Mouse (Mus musculus): ENCODE data around the gene Tagln3. TPM values are rescaled to one million over a fixed set of nuclear protein-coding genes. Genes with fewer than 3 reads are reported as not detected.

The Tagln3 gene
- total and polyA plus RNA-seq, 2 experiments: 0.43 to 0.55 TPM

- TF ChIP-seq POLR2A (IDR thresholded peaks at IDR 0.05; ENCODE audit: extremely low read depth, insufficient read depth, low read length): no peak
- TF ChIP-seq CTCF (IDR thresholded peaks at IDR 0.05; ENCODE audit: low read depth, low read length): no peak
- H3K27ac ChIP-seq (replicated peaks; ENCODE audit: insufficient read depth, low read depth, low read length): peak overlapping the region; percentile 15; the same call in 1 of the 2 replicates
- no peaks in the 10 kb centered on the region for H3K79me2 ChIP-seq (ENCODE audit: control insufficient read depth, insufficient read depth, low read length)
- H3K27me3 ChIP-seq (ENCODE audit: control insufficient read depth, insufficient read depth, low read length): peaks cover under 1% of the 10 kb centered on the region; the same call in 1 of the 2 replicates
- peaks cover 9% of the 10 kb centered on the region for H3K4me1 ChIP-seq (ENCODE audit: control insufficient read depth, insufficient read depth, low read length)
- peak; percentile 77 for DNase-seq (ENCODE audit: extremely low read depth, low read depth, low spot score)
- 33% methylated on average over 5 of the region's 5 CpGs for WGBS
- H3K4me3 ChIP-seq (ENCODE audit: insufficient read depth, low read depth, low read length): no peak overlapping the region
- H3K9ac ChIP-seq (ENCODE audit: low read depth, low read length): no peak overlapping the region
- H3K36me3 ChIP-seq (ENCODE audit: control insufficient read depth, insufficient read depth, low read length): peaks cover 15% of the 10 kb centered on the region
These were observed 4.8 kb upstream of the Tagln3 start for GRCm38 (mm10) chr16:45729163-45729562.

GRCm38 (mm10) chr16:45724742-45725102 lies 314 bp upstream of the Tagln3 start:
- no peak overlapping the region for H3K27ac ChIP-seq (replicated peaks; ENCODE audit: insufficient read depth, low read depth, low read length)
- H3K36me3 ChIP-seq (ENCODE audit: control insufficient read depth, insufficient read depth, low read length): no peaks in the 10 kb centered on the region
- DNase-seq (ENCODE audit: extremely low read depth, low read depth, low spot score): no peak
- peaks cover 7% of the 10 kb centered on the region for H3K4me1 ChIP-seq (ENCODE audit: control insufficient read depth, insufficient read depth, low read length)
- no peak overlapping the region for H3K9ac ChIP-seq (ENCODE audit: low read depth, low read length)
- 27% methylated on average over 10 of the region's 10 CpGs for WGBS
- no peak overlapping the region for H3K4me3 ChIP-seq (ENCODE audit: insufficient read depth, low read depth, low read length)
- no peaks in the 10 kb centered on the region for H3K79me2 ChIP-seq (ENCODE audit: control insufficient read depth, insufficient read depth, low read length)
- TF ChIP-seq CTCF (IDR thresholded peaks at IDR 0.05; ENCODE audit: low read depth, low read length) (no peak), POLR2A (IDR thresholded peaks at IDR 0.05; ENCODE audit: extremely low read depth, insufficient read depth, low read length) (no peak)
- H3K27me3 ChIP-seq (ENCODE audit: control insufficient read depth, insufficient read depth, low read length): peaks cover 3% of the 10 kb centered on the region; the same call in 1 of the 2 replicates

GRCm38 (mm10) chr16:45723172-45723901 lies 1.1 kb downstream of the Tagln3 start:
- peaks cover 3% of the 10 kb centered on the region; the same call in 1 of the 2 replicates for H3K27me3 ChIP-seq (ENCODE audit: control insufficient read depth, insufficient read depth, low read length)
- TF ChIP-seq POLR2A (IDR thresholded peaks at IDR 0.05; ENCODE audit: extremely low read depth, insufficient read depth, low read length) (no peak), CTCF (IDR thresholded peaks at IDR 0.05; ENCODE audit: low read depth, low read length) (no peak)
- no peaks in the 10 kb centered on the region for H3K79me2 ChIP-seq (ENCODE audit: control insufficient read depth, insufficient read depth, low read length)
- H3K4me3 ChIP-seq (ENCODE audit: insufficient read depth, low read depth, low read length): no peak overlapping the region
- DNase-seq (ENCODE audit: extremely low read depth, low read depth, low spot score): no peak
- 86% methylated on average over 6 of the region's 6 CpGs for WGBS
- no peaks in the 10 kb centered on the region for H3K36me3 ChIP-seq (ENCODE audit: control insufficient read depth, insufficient read depth, low read length)
- H3K9ac ChIP-seq (ENCODE audit: low read depth, low read length): no peak overlapping the region
- H3K27ac ChIP-seq (replicated peaks; ENCODE audit: insufficient read depth, low read depth, low read length): no peak overlapping the region
- H3K4me1 ChIP-seq (ENCODE audit: control insufficient read depth, insufficient read depth, low read length): no peaks in the 10 kb centered on the region

- Histone ChIP-seq H3K27me3 (ENCODE audit: control insufficient read depth, insufficient read depth, low read length) (peaks cover 3% of the 10 kb centered on the region; the same call in 1 of the 2 replicates), H3K79me2 (ENCODE audit: control insufficient read depth, insufficient read depth, low read length) (no peaks in the 10 kb centered on the region), H3K4me1 (ENCODE audit: control insufficient read depth, insufficient read depth, low read length) (no peaks in the 10 kb centered on the region), H3K9ac (ENCODE audit: low read depth, low read length) (no peak overlapping the region), H3K4me3 (ENCODE audit: insufficient read depth, low read depth, low read length) (no peak overlapping the region), H3K36me3 (ENCODE audit: control insufficient read depth, insufficient read depth, low read length) (no peaks in the 10 kb centered on the region), H3K27ac (replicated peaks; ENCODE audit: insufficient read depth, low read depth, low read length) (no peak overlapping the region)
- no peak for DNase-seq (ENCODE audit: extremely low read depth, low read depth, low spot score)
- TF ChIP-seq CTCF (IDR thresholded peaks at IDR 0.05; ENCODE audit: low read depth, low read length) (no peak), POLR2A (IDR thresholded peaks at IDR 0.05; ENCODE audit: extremely low read depth, insufficient read depth, low read length) (no peak)
- 93% methylated on average over 3 of the region's 3 CpGs for WGBS
These were observed 1.9 kb downstream of the Tagln3 start for GRCm38 (mm10) chr16:45722460-45722951.

- Histone ChIP-seq H3K9ac (ENCODE audit: low read depth, low read length) (no peak overlapping the region), H3K4me1 (ENCODE audit: control insufficient read depth, insufficient read depth, low read length) (no peaks in the 10 kb centered on the region), H3K4me3 (ENCODE audit: insufficient read depth, low read depth, low read length) (no peak overlapping the region), H3K79me2 (ENCODE audit: control insufficient read depth, insufficient read depth, low read length) (no peaks in the 10 kb centered on the region), H3K36me3 (ENCODE audit: control insufficient read depth, insufficient read depth, low read length) (no peaks in the 10 kb centered on the region), H3K27me3 (ENCODE audit: control insufficient read depth, insufficient read depth, low read length) (peaks cover 3% of the 10 kb centered on the region; the same call in 1 of the 2 replicates), H3K27ac (replicated peaks; ENCODE audit: insufficient read depth, low read depth, low read length) (no peak overlapping the region)
- no peak for DNase-seq (ENCODE audit: extremely low read depth, low read depth, low spot score)
- WGBS: 90% methylated on average over 10 of the region's 10 CpGs
- TF ChIP-seq CTCF (IDR thresholded peaks at IDR 0.05; ENCODE audit: low read depth, low read length): no peak
- no peak for TF ChIP-seq POLR2A (IDR thresholded peaks at IDR 0.05; ENCODE audit: extremely low read depth, insufficient read depth, low read length)
These were observed 4.3 kb downstream of the Tagln3 start for GRCm38 (mm10) chr16:45720022-45720630.
